Mouse (Mus musculus): ENCODE measurements around the gene Kyat1.
A peak's percentile ranks its signal among the peaks of the same experiment; 100 is the strongest.
"Not testable (repeated sequence)": the region's sequence is repeated elsewhere in the genome, so short reads cannot be mapped to it uniquely, and the experiment has no call there.

Gene Kyat1

DNA sequence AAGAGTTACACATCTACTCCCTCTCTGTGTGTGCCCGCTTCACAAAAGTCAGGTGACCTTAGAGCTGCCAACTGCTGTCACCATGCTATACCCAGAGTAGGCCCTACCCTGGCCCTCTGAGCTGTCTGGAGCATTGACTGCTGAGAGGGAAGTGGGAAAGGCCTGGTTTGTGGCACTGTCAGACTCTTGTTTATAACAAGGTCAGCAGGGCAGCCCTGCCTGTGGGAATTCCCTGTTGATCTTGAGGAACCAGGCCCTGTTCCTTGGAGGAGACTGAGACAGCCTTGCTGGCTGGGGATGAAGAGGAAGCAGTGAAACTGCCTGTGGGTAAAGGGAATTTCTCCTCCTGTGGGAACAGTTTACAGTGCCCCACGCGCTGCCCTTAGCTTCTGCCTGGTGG is 9.1 kb upstream of the Kyat1 start:
- DNase-seq (ENCODE audit: low spot score) = no peak

GRCm38 (mm10) chr2:30212951-30213350 is 7.3 kb upstream of the Kyat1 start:
- DNase-seq (ENCODE audit: low spot score) = no peak

DNA sequence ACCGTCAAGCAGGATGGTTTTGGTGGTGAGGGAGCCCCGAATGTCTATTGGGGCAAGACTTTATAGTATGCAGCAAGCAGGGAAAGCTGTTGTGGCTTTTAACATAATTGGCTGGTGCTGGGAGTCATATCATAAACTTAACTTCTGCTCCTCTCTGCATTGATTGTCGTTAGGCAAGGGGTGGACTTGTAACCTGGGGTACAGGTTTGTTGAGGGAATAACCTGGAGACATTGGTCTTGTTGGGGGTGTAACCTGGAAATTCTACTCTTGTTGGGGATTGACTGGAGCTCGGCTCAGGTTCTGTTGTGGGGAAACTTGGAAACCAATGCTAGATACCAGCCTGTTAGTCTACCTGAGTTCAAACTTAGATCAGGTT is 6.5 kb upstream of the Kyat1 start:
- DNase-seq (ENCODE audit: low spot score) = no peak

- DNase-seq (ENCODE audit: low spot score) = no peak
Measured at GRCm38 (mm10) chr2:30211408-30212168, 5.9 kb upstream of the Kyat1 start.

DNA sequence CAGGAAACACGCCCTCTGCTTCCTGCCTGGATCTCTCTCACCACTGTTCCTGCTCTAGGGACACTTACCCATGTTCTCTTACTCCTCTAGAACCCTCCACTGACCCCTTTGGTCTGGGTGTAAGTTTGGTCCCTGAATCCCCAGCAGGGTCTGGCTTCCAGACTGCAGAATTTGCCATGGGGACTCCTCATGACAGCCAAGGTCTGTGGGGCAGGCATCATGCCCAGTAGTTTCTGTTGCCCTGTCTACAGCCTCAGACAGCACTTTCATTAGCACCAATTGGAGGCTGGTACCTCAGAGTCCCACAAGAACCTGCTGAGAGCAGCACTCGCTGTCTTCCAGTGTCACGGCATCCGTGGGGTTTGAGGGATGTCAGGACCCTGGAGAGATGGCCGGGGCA is 2.2 kb upstream of the Kyat1 start:
- no peak for DNase-seq (ENCODE audit: low spot score)

DNA sequence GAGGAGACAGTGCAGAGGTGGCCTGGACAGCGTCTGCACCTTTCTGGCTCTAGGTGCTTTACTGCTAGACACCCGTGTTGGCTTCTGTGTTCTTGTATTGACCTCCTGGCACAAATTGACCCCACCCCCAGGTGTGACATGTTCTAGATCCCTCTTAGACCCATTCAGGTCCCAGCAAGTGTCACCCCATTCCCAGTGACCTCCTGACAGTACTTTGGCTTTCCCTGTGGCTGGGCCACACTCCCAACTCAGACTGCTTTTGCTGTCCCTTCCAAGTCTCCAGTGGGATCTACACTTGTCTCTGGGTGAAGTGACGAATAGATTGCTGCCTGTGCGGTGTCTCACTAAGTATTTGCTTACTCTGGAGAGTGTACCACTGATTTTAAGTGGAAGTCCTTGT is 1.8 kb upstream of the Kyat1 start:
- DNase-seq (ENCODE audit: low spot score) = no peak

DNA sequence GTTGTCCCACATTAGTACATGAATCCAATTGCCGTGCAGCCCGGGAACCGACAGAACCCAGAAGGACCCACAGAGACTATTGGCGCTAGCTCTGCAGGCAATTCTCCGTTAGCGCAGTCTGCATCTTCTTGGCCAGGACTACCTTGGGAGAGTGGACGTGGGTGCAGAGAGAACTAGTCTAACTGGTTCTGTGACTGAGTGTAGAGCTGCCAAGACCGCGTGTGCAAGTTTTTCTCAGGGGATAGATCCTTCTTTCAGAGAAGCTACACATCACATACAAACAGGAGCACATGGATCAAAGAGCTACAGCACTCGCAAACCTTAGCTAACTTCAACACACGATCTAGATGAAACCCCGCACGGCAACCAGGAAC is 405 bp downstream of the Kyat1 start:
- DNase-seq (ENCODE audit: low spot score) = no peak

DNA sequence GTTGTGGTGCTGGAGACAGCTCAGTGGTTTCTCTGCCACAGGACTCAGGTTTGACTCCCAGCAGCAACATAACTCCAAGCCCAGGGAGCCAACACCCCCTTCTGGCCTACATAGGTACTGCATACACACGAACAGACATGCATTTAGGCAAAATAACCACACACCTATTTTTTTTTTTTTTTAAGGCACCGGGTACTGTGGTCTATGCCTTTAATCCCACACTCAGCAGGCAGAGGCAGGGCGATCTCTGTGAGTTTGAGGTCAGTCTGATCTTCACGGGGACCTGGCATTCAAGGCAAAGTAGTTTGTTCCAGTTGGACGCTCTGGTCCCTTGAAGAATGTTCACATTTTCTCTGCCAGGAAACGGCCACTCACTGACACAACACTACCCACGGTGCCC is 2.2 kb downstream of the Kyat1 start:
- no peak for DNase-seq (ENCODE audit: low spot score)

DNA sequence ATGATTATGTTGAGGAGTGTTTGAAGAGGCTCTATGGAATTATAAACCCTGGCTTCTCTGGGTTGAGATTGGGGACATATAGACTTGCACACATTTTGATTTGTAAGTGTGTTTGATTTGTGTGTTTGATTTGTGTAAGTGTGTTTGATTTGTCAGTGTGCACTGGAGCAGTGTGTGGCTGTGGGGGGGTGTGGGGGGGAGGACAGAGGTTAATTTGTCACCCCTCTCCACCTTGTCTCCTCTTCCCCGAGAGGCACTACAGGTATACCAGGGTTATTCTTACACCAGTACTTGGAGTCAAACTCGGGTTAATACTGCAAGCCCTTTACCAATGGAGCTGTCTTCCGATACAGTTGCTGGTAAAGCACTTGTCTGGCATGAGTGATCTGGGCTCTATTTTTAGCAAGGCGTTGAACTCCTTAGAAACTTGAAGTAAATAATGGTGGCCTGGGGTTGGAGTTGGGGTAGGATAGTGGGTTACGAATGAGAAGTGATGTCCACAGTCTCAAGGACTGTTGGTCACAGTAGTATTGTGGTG is 5.2 kb downstream of the Kyat1 start:
- DNase-seq (ENCODE audit: low spot score) = no peak

GRCm38 (mm10) chr2:30199984-30200383 is 5.7 kb downstream of the Kyat1 start:
- no peak for DNase-seq (ENCODE audit: low spot score)

DNA sequence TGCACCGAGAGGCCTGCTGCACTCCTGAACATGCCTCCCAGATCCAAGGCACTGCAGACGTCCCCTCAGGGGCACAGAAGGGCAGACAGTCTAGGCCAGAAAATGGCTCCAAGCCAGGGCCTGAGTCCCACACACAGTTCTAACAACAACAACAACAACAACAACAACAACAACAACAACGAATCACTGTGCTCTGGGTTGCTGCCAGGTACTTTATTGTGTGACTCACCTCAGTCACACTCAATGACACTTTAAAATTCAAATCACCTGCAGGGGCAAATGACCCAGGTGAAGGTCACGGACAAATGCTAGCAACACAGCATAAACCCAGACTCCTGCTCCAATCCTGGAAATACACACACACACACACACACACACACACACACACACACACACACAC is 7.6 kb downstream of the Kyat1 start:
- no peak for DNase-seq (ENCODE audit: low spot score)

DNA sequence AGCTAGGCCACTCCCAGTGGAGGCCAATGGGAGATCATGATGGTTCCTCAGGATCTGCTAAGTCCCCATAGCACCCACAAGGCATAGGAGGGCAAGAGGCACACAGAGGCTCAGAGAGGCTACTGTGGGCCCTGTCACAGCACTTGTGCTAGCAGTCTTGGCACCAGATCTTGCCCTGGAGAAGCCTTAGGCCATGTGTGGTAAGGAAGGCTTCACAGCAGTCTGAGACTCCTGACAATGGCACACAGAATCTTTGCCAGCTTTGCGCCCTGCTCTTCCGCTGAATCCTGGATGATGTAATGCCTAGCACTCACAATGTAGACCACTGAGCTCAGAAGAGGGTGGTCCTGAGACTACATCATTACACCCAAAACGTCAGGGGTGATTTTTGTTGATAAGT is 11.0 kb downstream of the Kyat1 start:
- DNase-seq (ENCODE audit: low spot score) = no peak

DNA sequence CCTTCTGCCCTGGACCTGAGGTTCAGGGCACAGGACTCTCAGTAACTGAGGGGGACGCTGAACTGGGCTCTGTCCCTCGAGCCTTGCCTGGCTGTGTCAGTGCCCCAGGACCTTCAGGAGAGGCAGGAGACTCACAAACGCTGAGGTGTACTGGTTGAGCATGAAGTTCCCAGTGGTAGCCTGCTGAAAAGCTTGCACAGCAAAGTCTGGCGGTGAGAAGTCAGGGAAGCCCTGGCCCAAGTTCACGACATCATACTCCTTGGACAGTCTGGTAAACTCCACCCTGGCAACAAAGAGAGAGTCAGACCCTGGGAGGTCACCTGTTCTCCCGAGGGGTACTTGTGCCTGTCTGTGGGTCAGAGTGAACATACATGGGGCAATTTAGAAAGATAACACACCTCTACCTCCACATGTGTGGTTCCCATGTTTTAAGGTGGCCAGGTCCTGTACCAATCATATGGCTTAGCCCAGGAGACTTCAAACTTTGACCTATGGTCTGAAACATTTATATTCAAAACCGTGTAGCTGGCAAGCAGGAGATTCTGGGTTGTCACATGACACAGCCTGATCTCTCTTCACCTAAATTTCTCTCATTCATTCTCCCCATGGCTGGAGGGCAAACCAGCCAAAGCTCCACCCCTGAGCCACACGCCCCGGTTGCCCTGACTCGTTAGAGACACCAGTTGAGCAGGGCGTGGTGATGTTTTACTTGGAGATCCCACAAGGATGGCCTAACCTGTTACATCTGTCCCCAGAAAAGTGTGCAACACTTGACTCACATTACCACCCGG is 13.7 kb downstream of the Kyat1 start:
- DNase-seq (ENCODE audit: low spot score) = no peak

GRCm38 (mm10) chr2:30185681-30186080 is 20.0 kb downstream of the Kyat1 start:
- DNase-seq (ENCODE audit: low spot score) = no peak

GRCm38 (mm10) chr2:30185276-30185675 is 20.4 kb downstream of the Kyat1 start:
- DNase-seq (ENCODE audit: low spot score) = no peak

- no peak for DNase-seq (ENCODE audit: low spot score)
Measured at GRCm38 (mm10) chr2:30183721-30184120, 21.9 kb downstream of the Kyat1 start.

DNA sequence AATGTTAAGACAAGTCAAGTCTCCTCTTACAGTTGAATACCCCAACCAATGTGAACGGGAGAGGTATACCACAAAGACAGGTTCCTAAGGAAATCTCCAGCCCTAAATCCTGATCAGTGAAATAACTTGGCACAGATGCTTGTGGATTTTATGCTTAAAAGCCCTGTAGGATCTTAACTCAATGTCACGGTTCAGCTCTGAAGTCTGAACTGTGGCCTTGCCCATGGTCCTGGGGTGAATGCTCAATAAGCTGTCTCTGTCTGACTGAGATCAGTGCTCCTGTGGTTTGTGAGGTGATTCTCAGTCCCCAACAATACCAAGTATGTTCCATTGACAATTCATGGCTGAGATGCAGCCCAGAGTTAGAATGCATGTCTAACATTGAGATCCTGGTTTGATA is 23.2 kb downstream of the Kyat1 start:
- no peak for DNase-seq (ENCODE audit: low spot score)

DNA sequence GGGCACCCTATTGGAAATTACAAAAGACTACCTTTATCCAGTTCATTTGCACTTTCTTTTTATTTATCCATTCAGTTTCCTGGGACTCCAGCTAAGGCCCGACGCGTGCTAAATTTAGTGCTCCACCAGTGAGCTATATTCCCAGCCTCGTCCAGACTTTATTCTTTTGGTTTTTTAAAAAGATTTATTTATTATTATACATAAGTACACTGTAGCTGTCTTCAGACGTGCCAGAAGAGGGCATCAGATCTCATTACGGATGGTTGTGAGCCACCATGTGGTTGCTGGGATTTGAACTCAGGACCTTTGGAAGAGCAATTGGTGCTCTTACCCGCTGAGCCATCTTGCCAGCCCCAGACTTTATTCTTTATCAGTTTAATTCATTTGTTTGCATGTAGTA is 26.9 kb downstream of the Kyat1 start:
- not testable (repeated sequence) for DNase-seq (ENCODE audit: low spot score)

DNA sequence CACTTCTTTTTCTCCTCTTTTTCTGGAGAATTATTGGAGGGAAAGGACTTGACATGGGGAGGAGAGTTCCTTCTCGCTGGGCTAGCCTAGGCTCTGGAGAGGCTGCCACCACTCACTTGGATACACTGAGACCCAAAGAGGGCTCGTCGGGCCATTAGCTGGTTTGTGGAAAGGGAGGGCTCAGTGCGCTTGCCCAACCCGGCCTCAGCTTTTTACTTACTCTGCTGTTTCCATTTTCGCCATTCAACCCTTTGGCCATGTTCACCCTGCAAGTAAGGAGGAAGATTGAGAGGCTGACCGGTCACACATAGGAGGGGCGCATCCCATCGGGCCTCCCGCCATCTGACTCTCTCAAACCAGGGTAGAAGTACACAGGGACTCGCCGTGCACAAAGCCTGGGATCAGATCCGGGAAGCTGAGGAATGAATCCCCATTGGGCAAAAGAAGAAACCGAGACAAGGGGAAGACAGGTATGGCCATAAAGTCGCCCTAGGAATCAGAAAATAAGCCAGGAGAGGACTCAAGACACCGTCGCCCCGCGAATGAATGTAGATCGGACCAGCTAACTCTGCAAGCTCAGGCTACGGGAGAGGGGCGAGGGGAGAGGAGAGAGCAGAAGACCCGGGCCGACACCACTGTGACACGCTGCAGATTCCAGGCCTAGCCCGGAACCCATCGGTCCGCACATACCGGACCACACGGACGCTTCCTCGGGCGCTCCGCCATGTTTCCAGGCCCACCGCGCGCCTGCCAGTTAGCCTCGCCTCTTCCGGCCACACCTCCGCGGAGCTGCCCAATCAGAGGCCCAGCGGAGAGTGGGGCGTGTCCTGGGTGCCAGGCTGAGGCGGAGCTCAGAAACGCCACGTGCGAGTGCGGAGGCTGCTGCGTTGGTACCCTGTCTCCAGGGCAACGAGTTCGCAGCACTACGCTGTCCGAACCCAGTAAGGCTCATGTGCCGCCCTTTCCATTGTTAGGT is 27.7 kb downstream of the Kyat1 start, which contains the start of gene Spout1:
Gene Spout1 (minus strand): TSS at position 760 of the 976 bp plus-strand sequence.
- peak; percentile 93 for DNase-seq (ENCODE audit: low spot score)

DNA sequence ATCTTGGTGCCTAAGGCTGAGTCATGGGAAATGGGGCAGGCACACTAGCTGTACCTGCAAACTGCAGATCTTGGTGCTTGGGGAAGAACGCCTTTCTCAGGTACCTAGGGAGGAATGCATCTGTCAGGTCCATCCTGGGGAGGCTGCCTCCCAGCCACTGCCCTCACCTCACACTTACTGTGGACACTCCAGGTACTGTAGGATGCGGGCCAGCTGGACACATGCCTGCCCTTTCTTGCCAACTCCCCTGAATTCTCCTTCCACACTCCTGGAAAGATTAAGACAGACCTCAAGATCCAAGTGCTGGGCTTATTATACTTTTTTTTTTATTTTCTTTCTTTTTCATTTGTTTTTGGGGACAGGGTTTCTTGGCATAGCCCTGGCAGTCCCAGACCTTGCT is 29.1 kb downstream of the Kyat1 start:
- DNase-seq (ENCODE audit: low spot score) = no peak

DNA sequence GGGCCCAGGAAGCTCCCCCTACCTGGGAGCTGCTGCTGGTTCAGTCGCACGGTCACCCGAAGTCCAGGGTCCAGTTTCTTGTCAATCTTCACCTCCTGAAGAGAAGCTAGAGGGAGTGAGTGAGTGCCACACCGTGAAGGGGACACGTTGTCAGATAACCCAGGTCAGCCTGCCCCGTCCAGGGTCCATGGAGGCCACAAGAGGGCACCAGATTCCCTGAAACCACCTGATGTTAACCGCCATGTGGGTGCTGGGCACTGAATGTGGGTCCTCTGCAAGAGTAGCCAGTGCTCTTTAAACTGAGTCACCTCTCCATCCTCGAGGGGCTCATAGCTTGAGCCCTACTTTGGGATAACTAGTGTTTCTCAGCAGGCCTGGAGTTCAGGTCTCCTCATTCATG is 29.8 kb downstream of the Kyat1 start:
- DNase-seq (ENCODE audit: low spot score) = no peak
